Mouse (Mus musculus) lung, adult 2 months (tissue): ENCODE data around the gene Large2. TPM values are rescaled to one million over a fixed set of nuclear protein-coding genes. Genes with fewer than 3 reads are reported as not detected.

Experiments
- DNase-seq: peaks from one replicate; pipeline ENCODE4 v3.0.0; 2022
- H3K4me1 ChIP-seq: fragments of 200-500 bp; 2 replicates; pipeline ENCODE4 v1.6.1; 2011; ENCODE audit warnings: low read length; ENCODE audit not compliant: control insufficient read depth, insufficient read depth
- H3K4me3 ChIP-seq: fragments of 200-500 bp; replicated peaks from 2 replicates; pipeline ENCODE3; 2011; ENCODE audit warnings: low read depth, mild to moderate bottlenecking, control low read depth, low read length; ENCODE audit errors: extremely low read depth
- CTCF ChIP-seq: fragments of 200-500 bp; IDR thresholded peaks from 2 replicates; pipeline ENCODE4 v1.5.1; 2011; ENCODE audit warnings: mild to moderate bottlenecking, low read length, control low read depth; ENCODE audit not compliant: insufficient read depth
- POLR2A ChIP-seq: fragments of 200-500 bp; IDR thresholded peaks from 2 replicates; pipeline ENCODE4 v1.6.1; 2011; ENCODE audit warnings: low read depth, mild to moderate bottlenecking, control low read depth, low read length, borderline replicate concordance; ENCODE audit errors: extremely low read depth
- WGBS: fragments of 180-500 bp; shearing (Covaris S2); methylation state at CpG from one replicate; pipeline ENCODE4 v1.1.7; 2018; 5-methylcytosine and 5-hydroxymethylcytosine counted together
- polyA plus RNA-seq: library from polyadenylated mRNA; depleted of rRNA; stranded (reverse); fragments of >200 nt; gene quantifications from 2 replicates; pipeline ENCODE4 v1.2.3, GENCODE M21; 2012

Gene Large2
- polyA plus RNA-seq, 1 experiment: 18.5 TPM

GRCm38 (mm10) chr2:92361795-92362194, 12.9 kb downstream of the Large2 start:
- DNase-seq: no peak
- no peaks in the 10 kb centered on the region for H3K4me1 ChIP-seq
- 81% methylated on average over 8 of the region's 8 CpGs for WGBS
- H3K4me3 ChIP-seq: no peak overlapping the region
- TF ChIP-seq CTCF: no peak
- no peak for TF ChIP-seq POLR2A

DNA sequence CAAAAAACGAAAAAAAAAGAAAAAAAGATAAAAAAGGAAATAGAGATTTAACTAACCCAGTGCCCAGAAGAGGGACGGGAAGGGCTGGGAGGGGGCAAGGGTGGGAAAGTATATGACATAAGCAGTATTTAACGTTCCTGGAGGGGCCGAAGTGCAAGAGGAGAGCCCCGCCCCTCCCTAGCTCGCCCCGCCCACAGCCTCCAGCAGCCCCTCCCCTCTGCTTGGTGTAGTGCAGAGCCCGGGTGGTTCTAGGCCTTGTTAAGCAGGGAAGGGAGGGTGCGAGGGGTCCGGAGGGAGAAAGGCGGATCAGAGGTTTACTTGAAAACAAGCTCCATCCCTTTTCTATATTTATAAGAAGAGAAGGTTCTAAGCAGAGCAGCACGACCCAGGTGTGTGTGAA, 13.8 kb downstream of the Large2 start:
- WGBS: 35% methylated on average over 12 of the region's 12 CpGs
- no peaks in the 10 kb centered on the region for H3K4me1 ChIP-seq
- H3K4me3 ChIP-seq: no peak overlapping the region
- no peak for DNase-seq
- TF ChIP-seq CTCF (no peak), POLR2A (no peak)

GRCm38 (mm10) chr2:92360186-92360823, 14.4 kb downstream of the Large2 start:
- no peaks in the 10 kb centered on the region for H3K4me1 ChIP-seq
- WGBS: 80% methylated on average over 25 of the region's 25 CpGs
- TF ChIP-seq CTCF: no peak
- TF ChIP-seq POLR2A: no peak
- H3K4me3 ChIP-seq: no peak overlapping the region
- no peak for DNase-seq

GRCm38 (mm10) chr2:92359301-92359700, 15.4 kb downstream of the Large2 start:
- Histone ChIP-seq H3K4me1 (no peaks in the 10 kb centered on the region; the same call in 1 of the 2 replicates), H3K4me3 (no peak overlapping the region)
- WGBS: 63% methylated on average over 2 of the region's 2 CpGs
- DNase-seq: peak; percentile 36
- TF ChIP-seq POLR2A (no peak), CTCF (no peak)

- TF ChIP-seq CTCF (no peak), POLR2A (no peak)
- Histone ChIP-seq H3K4me1 (peaks cover 4% of the 10 kb centered on the region; the same call in 1 of the 2 replicates), H3K4me3 (no peak overlapping the region)
- 33% methylated on average over 6 of the region's 6 CpGs for WGBS
- no peak for DNase-seq
These were observed 20.4 kb downstream of the Large2 start for GRCm38 (mm10) chr2:92354224-92354623.

- 75% methylated on average over 5 of the region's 5 CpGs for WGBS
- TF ChIP-seq CTCF (no peak), POLR2A (no peak)
- Histone ChIP-seq H3K4me3 (no peak overlapping the region), H3K4me1 (peaks cover 4% of the 10 kb centered on the region; the same call in 1 of the 2 replicates)
- no peak for DNase-seq
These were observed 21.3 kb downstream of the Large2 start for GRCm38 (mm10) chr2:92353402-92353801.

GRCm38 (mm10) chr2:92350686-92351085, 24.0 kb downstream of the Large2 start:
- no peak for DNase-seq
- TF ChIP-seq CTCF (no peak), POLR2A (no peak)
- Histone ChIP-seq H3K4me3 (no peak overlapping the region), H3K4me1 (peaks cover 4% of the 10 kb centered on the region; the same call in 1 of the 2 replicates)
- whole genome bisulfite sequencing: 70% methylated on average over 5 of the region's 5 CpGs

DNA sequence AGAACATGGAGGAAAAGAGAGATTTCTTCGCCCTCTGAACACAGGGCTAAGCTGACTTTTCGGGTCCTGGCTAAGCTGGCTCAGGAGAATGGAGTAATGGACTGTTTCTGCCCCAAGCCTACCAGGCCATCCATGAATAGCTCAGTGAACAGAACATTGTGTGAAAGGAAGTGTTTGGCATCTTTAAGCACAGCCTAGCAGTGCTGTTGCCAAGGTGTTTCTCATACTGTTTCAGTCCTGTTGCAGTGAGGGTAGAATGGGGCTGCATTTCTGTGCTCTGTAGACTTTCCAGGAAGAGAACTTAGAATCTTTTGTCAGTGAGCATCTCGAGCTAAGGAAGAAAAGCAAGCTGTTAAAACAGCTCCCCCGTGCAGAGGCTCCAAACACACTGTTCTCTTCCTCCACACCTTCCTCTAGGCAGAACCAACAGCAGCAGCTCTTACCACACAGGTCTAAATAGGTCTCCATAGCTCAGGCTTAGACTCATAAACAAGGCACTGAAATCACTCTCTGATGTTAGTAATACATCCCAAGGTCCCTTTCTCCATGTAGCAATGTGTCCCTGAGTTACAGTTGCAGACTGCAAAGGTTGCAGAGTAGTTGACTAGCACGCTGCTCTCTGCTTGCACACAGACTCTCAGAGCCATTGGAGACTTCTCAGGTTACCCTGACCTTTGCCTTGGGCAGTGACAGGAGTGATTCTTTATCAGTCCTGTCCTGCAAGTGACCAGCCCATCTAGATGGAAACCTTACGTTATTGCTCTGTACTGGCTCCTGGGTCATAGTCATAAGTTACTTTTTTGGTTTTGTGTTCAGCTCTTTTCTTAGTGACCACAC, 24.9 kb downstream of the Large2 start:
- Histone ChIP-seq H3K4me3 (no peak overlapping the region), H3K4me1 (peaks cover 4% of the 10 kb centered on the region; the same call in 1 of the 2 replicates)
- DNase-seq: no peak
- WGBS: 67% methylated on average over 6 of the region's 6 CpGs
- TF ChIP-seq CTCF (no peak), POLR2A (no peak)

GRCm38 (mm10) chr2:92347191-92347590, 27.5 kb downstream of the Large2 start:
- H3K4me1 ChIP-seq: no peaks in the 10 kb centered on the region
- DNase-seq: no peak
- TF ChIP-seq POLR2A: no peak
- no peak overlapping the region for H3K4me3 ChIP-seq
- WGBS: 85% methylated on average over 2 of the region's 2 CpGs

DNA sequence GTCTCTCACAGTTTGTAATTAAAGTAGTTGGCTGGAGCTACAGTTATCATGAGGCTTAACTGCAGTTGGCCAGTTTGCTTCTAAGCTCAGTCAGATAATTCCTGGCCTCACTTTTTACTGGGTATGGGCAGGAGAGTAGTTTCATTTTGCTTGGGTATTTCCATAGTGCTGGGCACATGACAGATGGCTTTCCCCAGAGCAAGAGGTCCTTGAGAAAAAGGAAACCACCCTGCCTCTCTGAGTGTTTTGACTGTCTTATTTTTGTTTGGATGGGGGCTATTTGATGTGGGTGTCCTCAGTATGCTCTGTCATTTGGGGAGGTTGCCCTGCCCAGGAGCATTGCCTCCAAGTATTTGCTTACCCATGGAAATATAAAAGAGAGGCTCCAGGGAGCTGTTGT, 32.3 kb downstream of the Large2 start:
- Histone ChIP-seq H3K4me1 (no peaks in the 10 kb centered on the region), H3K4me3 (no peak overlapping the region)
- no peak for DNase-seq
- TF ChIP-seq POLR2A (no peak), CTCF (no peak)
